Mouse (Mus musculus): ENCODE measurements at regions not wholly inside any gene's neighbourhood (a gene's known extent, or its start where the extent isn't known, plus 50 kb on each side); places are given as distances from the start of the nearest gene placed in this dataset.

DNA sequence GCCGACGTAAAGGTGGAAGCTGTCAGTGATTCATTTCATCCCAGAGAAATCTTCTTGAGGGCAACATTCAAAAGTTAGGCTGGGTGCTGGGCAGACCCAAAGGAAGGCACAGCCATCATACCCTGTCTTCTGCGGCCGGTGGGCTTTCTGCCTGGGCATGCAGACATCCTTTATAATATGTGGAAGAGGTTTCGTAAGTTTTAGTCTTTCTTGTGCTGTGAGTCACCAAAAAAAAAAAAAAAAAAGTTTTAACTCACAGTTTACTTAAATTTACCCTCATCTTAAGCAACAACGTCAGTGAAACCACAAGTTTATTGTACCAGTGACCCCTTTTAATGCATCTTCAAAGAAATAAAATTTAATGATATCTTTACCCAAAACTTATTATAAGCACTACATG is 128.7 kb downstream of the Dusp6 start:
- no peak for TF ChIP-seq POLR2A (IDR thresholded peaks at IDR 0.05; ENCODE audit: low read depth, low read length)
- no peak for TF ChIP-seq CTCF (IDR thresholded peaks at IDR 0.05; ENCODE audit: extremely low read depth, insufficient read length, insufficient replicate concordance, low read depth, low read length)

All from small intestine, adult 2 months (tissue).